Mouse (Mus musculus) cortical plate, adult 2 months (tissue): ENCODE data around the gene Thtpa.
A peak's percentile ranks its signal among the peaks of the same experiment; 100 is the strongest.

ENCODE experiments used
- CTCF ChIP-seq: fragments of 200-500 bp; IDR thresholded peaks from 2 replicates; pipeline ENCODE4 v1.5.1; 2011; ENCODE audit warnings: mild to moderate bottlenecking, control low read depth, low read length; ENCODE audit not compliant: insufficient read depth; ENCODE audit errors: extremely low read depth
- POLR2A ChIP-seq: fragments of 200-500 bp; IDR thresholded peaks from 2 replicates; pipeline ENCODE4 v1.6.1; 2011; ENCODE audit warnings: mild to moderate bottlenecking, low read length, control low read depth; ENCODE audit not compliant: insufficient read depth; ENCODE audit errors: extremely low read depth

- TF ChIP-seq CTCF, result peak; percentile 89
- TF ChIP-seq POLR2A, result no peak
Observed at GRCm38 (mm10) chr14:55148363-55148915, 53.9 kb downstream of the Thtpa start.
